Mouse (Mus musculus) G1E (cell line): ENCODE measurements around the gene Mecom.

Source experiments
- CTCF ChIP-seq: IDR thresholded peaks from 2 replicates; pipeline ENCODE4 v1.5.1; 2012; ENCODE audit warnings: low read depth, low read length, inconsistent platforms, mixed read lengths
- GATA2 ChIP-seq: IDR thresholded peaks from 2 replicates; pipeline ENCODE4 v1.6.1; 2012; ENCODE audit warnings: low read depth, low read length, inconsistent platforms, borderline replicate concordance

DNA sequence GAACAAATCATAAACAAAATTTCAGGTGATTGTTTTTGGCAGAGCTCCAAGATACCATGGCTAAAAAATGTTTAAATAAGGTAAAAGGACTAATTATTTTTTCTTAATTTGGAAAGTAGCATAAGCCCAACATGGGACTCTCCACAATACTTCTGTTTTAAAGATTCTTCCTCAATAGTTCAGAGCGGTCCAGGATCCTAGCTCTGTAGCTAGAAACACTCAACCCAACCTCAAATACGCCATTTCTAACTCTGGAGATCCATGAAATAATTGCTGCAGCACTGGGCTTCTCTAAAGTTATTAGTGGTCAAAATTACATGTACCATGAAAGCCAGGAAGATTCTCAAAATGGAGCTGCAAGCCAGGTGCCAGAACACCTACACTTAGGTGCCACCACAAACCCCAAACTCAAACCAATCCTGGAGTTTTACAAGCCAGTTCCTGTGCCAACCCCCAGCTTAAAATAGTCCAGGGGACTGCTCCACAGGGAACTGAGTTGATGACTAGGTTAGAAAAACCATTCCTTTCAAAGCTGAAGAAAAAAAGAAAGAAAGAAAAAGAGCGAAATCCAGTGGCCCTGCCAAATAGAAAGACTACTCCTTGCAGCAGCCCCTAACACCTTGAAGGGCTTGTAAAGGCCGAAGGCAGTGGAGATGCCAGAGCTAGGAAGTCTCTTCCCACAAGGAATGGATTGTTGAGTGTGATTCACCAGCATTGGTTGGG, 102.4 kb downstream of the Mecom start:
- TF ChIP-seq CTCF (no peak), GATA2 (no peak)
